Mouse (Mus musculus) left cerebral cortex, postnatal 14 days (tissue): ENCODE results near the gene Defb22. TPM values are rescaled to one million over a fixed set of nuclear protein-coding genes. Genes with fewer than 3 reads are reported as not detected.
A peak's percentile ranks its signal among the peaks of the same experiment; 100 is the strongest.

Experiments used
- DNase-seq, 2 experiments: peaks; one replicate each; pipeline ENCODE4 v3.0.0; 2021 to 2022; ENCODE audit warnings: low spot score in 2 of 2, mixed read lengths in 1 of 2
- intact Hi-C: fragments of 180-260 bp; cut with DNase I; formaldehyde crosslinking; loops from one replicate; pipeline ENCODE4 v1.15.1; 2025
- long read RNA-seq, 2 experiments: library from polyadenylated mRNA; stranded (forward); transcript quantifications; one replicate each; pipeline ENCODE4 v2.0.0; 2021
- total RNA-seq, 2 experiments: library from RNA; stranded (reverse); gene quantifications; 2 replicates each; pipeline ENCODE4 v1.2.3; 2021

Gene Defb22
- not detected for total RNA-seq
- long read RNA-seq, experiment 1: 0 reads
- long read RNA-seq, experiment 2: 0 reads

DNA sequence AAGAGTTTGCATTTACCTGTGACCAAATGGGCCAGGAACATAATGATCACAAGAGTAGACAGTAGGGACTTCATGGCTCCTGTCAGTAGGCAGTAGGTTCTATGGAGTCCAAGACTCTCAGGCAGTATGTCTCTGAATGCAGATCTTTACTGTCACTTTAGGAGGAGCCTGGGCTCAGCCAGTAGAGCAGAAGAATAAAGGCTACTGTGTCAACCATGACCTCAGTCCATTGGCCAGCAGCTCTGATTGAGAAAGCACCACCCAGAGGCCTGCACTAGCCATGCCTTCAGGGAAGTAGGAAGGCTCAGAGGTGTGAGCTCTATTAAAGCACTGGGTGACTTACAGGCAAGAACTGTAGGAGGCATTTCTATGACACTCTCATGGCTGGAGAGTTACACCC, at the start of gene Defb22:
Gene Defb22 (minus strand): TSS at position 101 of the 400 bp plus-strand sequence.
- DNase-seq: no peak
- intact Hi-C loops: no loop called here

DNA sequence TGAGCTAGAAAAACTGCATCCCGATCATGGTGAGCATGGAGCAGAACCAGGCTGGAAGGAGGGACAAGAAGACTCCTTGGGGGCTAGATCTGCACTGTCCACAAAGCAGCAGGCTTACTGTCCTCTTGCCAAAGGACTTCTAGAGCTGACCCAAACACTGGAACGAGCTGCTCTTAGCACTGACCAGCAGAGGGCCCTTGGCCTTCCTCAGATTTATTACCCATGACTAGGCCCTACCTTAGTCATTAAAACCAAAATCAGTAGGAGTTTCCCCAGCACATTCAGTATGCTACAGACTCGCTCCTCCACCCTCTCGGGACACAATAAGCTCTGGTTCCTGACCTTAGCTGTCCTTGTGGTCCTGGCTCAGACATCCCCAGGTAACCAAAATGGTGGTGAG, 28.0 kb upstream of the Defb22 start, which contains the start of gene Defb28:
Gene Defb28 (plus strand): TSS at position 275 of the 400 bp plus-strand sequence.
- no peak for DNase-seq

DNA sequence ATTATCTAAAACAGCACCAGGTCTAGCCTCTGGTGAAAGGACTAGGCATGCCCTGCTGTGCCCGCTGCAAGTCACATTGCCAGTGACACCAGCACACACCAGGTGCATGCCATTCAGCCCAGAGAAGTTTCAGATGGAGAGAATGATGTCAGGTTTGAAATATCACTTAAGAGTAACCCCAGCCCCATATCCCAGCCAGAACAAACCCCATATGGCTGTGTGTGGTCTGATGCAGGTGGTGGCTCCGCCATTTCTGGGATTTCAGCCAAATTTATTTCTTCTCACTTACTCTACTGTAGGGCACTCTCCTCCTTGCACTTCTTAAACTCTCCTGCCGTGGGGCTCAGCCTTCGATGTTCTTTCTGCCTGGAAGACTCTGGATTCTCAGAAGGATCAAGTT, 26.1 kb upstream of the Defb22 start:
- no peak for DNase-seq
- intact Hi-C loops: no loop called here

More for the DNA sequence above, 28.0 kb upstream of the Defb22 start, which contains the start of gene Defb28:
- intact Hi-C loops: no loop called here

DNA sequence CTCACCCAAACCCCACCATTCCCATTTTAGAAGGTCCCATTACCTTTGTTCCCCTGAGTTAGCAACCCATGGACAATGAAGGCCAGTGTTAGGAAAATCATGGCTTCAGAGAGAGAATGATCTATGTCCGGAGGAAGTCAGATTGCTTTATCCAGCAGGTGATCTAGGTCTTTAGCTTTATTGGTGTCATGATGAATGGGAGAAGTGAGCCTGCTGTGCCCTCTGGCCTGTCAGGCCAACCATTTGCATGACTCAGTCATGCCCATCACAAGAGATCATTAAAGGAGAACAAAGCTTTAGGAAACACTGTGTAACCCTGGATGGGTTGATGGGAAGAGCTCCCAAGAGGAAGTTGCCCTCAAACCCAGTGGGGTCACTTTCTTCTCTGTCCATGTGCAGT, 21.7 kb upstream of the Defb22 start, which contains the start of gene Defb26:
Gene Defb26 (minus strand): TSS at position 101 of the 400 bp plus-strand sequence.
- intact Hi-C loops: no loop called here
- no peak for DNase-seq

DNA sequence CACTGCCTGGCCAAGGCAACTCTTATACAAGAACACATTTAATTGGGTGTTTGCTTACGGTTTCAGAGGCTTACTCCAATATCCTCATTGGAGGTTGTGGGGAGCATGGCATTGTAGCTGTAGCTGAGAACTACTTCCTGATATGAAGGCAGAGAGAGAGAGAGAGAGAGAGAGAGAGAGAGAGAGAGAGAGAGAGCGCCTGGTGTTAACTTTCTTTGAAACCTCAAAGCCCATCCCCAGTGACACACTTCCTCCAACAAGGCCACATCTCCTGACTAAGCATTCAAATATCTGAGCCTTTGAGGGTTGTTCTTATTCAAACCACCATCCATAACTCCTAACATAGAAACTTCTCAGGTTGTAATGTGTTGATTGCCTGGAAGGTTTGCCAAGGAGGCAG, 14.0 kb upstream of the Defb22 start:
- intact Hi-C loops: no loop called here
- no peak for DNase-seq

DNA sequence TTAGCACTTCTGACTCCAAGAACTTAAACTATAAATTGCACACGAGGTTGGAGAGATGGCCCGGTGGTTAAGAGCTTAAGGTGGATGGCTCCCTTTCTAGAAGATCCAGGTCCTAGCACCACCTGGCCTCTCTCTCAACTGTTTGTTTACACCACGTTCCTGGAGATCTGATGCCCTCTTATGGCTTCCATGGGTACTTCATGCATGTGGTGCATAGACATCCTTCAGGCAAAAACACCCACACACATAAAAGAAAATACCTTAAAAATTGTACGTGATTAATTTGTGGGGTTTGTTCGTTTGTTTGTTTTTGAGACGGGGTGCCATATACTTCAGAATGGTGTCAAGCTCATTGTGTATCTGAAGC, 10.9 kb upstream of the Defb22 start:
- no peak for DNase-seq
- intact Hi-C loops: no loop called here

DNA sequence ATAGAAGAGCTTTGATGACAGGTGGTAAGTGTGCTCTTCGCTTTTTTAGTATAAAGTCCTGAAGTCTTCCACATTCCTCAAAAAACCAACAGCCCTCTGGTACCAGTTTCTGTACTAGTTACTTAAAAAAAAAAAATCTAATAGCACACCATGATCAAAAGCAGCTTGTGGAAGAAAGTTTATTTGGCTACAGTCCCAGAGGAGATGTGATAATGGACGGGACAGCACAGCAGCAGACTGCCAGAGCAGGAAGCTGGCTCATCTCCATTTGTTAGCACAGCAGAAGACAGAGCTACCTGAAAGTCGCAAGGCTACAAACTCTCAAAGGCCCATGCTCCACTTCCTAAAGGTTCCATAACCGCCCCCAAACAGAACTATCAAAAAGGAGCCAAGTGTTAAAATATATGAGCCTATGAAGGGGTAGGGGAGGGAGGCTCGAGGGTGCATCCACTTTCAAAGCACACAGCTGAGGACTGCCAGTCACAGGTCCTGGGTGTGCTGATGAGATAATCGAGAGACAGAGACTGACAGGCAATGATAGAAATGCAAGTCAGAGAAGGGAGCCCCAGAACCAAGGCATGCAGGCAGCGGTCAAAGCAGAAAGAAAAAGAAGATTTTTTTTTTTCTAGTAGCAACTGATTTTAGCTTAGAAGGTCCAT, 10.4 kb upstream of the Defb22 start:
- intact Hi-C loops: no loop called here
- peak in 1 of 2 experiments; percentile 18 for DNase-seq

DNA sequence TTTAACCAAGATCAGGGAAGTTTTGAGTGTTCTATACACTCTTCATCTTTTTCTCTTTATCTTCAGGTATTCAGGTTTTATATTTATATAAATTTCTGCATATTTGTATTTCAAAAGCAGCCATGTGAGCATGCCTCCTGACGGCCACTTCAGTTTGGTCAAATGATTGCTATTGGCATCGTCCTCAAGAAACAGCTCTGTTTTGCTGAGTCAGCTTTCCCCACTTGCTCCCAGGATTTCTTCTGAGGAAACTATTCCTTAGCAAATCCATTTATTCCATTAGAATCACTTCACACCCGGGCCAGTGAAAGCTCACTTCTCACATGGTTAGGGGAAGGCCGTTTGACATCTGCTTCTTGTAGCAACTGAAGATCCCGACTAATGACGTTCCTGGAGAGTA, 8.1 kb upstream of the Defb22 start:
- intact Hi-C loops: no loop called here
- no peak for DNase-seq

DNA sequence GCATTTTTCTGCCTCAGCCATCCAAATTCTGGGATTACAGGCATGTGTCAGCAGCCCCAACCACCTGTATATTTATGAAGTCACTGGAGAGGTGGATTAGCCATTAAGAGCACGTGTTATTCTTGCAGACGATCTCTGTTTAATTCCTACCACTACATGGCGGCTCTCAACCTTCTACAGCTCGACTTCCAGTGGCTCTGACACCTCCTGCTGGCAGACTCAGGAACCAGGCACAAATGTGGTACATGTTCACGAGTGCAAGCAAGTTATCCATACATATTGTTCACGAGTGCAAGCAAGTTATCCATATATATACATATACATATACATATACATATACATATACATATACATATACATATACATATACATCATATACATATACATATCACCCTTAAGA, 3.2 kb upstream of the Defb22 start:
- no peak for DNase-seq
- intact Hi-C loops: no loop called here

DNA sequence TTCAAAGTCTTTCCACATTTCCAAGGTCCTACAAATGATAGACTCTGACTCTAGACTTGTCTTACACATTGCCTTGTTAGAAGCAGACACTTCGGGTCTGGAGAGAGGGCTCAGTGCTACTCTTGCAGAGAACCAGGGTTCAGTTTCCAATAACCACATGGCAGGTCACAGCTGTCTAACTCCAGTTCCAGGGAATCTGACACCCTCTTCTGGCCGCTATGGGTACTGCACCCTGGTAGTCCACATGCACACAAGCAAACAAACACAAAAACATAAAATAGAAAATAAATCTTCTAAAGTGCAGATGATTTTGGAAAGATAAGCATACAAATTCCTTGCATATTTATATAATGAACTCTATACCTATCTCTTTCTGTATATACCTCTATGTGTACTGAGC, 2.9 kb downstream of the Defb22 start:
- intact Hi-C loops: no loop called here
- DNase-seq: no peak

DNA sequence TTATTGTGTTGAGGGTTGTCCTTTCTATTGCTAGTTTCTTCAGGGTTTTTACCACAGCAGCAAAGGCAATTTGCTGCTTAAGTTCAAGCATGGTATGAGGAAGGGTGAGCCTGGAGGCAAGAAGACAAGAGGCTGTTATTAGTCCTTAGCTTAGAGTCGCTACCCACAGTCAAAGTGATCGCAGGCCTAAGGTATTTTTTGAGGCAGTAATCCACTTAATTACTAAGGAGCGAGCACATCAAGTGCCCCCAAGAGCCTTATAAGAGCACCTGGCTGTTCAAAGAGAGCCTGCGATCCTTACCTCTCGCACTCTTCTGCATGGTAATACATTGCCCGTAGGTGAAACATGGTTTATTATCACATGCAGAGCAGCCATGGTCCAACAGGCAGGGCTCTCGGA, 8.2 kb downstream of the Defb22 start:
- intact Hi-C loops: no loop called here
- no peak for DNase-seq

DNA sequence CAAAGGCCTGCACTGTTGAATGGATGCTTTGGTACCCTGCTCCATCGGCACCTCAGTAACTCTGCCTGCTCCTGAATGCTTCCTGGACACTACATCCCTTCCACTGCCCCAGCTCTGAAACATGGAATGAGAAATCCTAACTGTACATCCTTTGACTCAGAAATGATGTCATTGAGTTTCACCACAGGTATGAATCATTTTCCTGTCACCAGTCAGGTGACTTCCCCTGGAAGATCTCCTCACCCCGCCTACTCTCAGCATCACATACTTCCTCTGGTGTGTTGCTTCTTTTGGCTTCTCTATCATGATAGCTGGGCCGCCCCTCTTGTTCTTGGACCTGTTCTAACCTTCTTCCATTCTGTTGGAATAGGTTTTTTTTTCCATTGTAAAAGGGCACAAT, 9.1 kb downstream of the Defb22 start:
- no peak for DNase-seq

DNA sequence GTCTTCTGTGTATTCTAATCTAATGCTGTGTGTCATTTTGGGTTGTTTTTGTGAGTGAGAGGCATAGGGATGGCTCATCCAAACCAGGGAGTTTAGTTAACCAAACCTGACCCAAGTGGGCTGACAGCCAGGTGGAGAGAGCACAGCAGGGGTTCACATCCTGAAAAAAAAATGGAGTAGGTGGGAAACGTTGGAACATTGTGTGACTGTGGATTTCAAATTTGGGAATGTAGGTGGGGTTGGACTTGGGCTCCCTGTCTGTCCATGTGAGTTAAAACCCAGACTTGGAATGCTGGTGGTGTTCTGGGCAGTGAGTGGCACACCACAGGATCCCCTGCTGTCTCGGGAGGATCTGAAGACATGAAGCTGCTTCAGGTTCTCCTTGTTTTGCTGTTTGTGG, 13.2 kb downstream of the Defb22 start, which contains the start of gene Defb20:
Gene Defb20 (plus strand): TSS at position 301 of the 400 bp plus-strand sequence.
- no peak for DNase-seq
- intact Hi-C loops: no loop called here

More for the DNA sequence above, 9.1 kb downstream of the Defb22 start:
- intact Hi-C loops: no loop called here

DNA sequence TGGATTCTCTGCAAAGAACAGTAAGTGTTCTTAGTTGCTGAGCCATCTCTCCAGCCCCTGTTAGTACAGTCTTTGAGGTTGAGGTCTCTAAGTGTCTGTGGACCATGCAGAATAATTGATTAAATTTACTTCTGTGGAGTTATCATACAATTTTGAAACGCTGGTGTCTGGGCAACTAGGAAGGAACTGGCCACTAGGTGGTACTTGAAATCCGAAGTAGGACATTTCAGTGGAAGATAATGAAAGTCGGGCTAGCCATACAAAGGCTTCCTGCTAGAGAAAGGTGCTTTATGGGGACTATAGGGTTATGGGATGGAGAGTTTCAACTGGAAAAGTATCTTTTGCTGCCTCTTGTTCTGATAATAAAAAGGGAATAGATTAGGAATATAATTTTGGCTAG, 17.5 kb downstream of the Defb22 start:
- no peak for DNase-seq
- intact Hi-C loops: no loop called here

DNA sequence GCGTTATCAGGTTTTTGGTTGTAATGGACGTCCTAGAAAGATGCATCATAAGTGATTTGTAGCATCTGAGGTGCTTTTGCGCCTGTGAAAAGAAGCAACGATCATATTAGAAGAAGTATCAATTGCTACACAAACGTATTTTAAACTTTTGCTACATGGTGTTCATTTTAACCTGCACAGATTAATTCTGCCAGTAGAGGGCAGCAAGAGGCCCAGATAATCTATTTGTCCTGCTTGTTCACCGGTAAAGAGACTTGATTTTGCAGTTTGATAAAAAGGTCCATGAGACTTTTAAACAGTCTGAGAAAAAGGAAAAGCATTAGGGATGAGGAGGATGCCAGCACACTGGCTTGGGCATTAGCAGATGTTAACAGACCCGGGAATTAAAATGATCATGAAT, 19.0 kb downstream of the Defb22 start:
- intact Hi-C loops: loop anchor here (1.0 kb wide), 1 partner anchor 73 kb away; no protein-coding TSS in a partner anchor
- peak; percentile 50 to 78 for DNase-seq

DNA sequence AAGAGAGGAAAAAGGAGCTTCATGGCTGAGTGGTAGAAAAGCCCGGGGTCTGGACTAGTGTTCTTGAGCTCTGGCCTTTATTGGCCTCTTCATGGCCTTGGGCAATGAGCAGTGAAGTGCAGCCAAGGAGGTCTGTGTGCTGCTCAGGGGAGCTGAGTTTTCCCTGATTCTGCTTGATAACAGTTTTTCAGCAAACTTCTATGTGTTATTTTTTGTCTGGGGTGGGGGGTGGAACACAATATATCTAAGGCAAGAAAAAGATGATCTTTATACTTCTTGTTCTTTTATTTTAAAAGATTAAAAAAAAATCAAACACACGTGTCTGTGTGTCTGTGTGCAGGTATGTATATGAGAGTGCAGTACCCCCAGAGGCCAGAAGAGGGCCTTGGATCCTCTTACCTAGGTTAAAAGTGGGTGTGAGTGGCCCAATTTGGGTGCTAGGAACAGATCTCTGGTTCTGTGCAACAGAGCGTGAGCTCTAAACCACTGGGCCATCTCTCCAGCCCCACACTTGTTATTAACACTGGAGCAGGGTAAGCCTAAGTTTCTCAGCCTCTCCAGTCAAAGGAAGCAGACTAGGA, 25.3 kb downstream of the Defb22 start, which contains the start of gene Defb23:
Gene Defb23 (minus strand): TSS at position 51 of the 581 bp plus-strand sequence.
- intact Hi-C loops: no loop called here
- DNase-seq: no peak

DNA sequence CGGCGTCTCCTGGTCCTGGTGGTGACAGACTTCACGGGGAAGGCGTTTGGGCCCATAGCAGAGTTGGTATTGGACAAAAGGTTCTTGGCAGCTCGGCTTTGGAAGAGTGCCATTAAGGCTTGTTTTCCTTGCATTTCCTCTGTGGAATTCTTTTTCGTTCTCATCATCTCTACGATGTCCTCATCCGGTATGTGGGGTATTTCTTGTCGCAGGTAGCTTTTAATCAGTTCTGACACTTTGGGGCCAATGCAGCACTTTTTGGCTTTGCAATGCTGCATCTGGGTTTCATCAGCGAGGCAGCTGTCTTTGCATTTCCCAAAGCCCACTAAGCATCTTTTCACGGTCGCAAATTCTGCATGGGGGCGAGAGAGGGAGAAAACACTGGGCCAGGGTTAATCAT, 30.7 kb downstream of the Defb22 start:
- no peak for DNase-seq
- intact Hi-C loops: no loop called here

DNA sequence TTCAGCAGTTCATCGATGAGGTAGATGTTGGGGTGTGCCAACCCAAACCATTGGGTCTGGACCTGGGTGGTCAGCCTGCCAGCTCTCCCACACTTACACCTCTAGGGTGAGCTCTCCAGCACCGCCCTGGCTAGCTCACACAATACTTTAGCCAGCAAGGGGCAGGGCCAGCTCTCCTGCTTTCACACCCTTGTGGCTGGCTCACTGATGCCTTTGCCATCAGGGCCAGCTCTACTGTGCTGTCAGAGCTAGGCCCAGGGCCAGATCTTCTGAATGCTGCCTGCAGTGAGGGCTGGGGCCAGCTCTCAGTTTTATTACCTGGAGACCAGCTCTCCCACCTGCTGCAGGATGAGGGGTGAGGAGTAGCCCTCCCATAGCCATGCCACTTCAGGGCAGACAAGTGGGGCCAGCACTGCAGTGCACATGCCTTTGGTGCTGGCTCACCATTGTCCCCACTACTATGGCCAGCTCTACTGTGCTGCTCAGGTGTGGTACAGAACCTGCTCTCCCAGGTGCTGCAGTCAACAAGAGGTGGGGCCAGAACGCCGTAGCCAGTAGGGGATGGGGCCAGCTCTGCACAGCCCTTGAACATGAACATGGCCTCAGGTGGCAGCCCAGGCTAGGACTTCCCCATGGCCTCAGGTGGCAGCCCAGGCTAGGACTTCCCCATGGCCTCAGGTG, 37.7 kb downstream of the Defb22 start:
- intact Hi-C loops: loop anchor here (5.0 kb wide), 1 partner anchor 90 kb away; the partner anchor contains the start of gene Defb29
- no peak for DNase-seq

DNA sequence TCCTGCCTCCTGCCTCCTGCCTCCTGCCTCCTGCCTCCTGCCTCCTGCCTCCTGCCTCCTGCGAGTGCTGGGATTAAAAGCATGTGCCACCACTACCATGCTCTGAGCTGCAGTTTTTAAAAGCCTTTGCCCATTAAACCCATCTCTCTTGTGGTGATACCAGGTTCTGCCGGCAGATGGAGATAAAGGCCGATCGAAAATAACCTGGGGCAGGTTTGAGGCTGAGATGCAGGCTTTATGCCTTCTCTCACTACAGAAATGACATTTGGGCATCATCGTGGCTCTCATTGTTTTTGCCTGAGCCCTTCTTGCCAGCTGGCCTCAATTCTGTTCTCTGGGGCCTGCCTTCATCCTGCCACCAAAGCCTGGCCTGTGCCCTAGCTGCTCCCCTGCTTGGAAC, 39.7 kb downstream of the Defb22 start:
- peak; percentile 77 to 84 for DNase-seq

DNA sequence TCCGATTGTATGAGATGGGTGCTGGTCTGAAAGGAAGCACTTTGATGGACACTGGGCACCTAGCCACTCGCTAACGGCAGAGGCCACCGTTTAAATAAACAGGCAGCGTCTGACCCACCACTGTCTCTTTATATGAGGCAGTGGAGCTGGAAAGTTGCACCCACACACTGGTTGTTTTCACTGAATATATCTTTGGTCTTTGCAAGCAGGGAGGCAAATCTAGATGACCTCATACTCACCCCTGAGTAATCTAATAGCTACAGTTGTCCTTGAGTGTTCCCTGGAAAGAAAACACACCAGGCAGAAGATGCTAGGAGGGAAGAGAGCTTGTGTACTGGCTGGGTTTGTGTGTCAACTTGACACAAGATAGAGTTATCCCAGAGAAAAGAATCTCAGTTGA, 42.5 kb downstream of the Defb22 start:
- intact Hi-C loops: no loop called here
- DNase-seq: no peak

More for the DNA sequence above, 39.7 kb downstream of the Defb22 start:
- intact Hi-C loops: loop anchor here (5.0 kb wide), 1 partner anchor 92 kb away; the partner anchor contains the start of gene Defb29
